Mouse (Mus musculus): Measurements from ENCODE around the gene A730071L15Rik. TPM values are rescaled to one million over a fixed set of nuclear protein-coding genes. Genes with fewer than 3 reads are reported as not detected.

A730071L15Rik gene
- total RNA-seq (2021), result under 1 TPM in 1 of 2 experiments, not detected in 1; 0.21 TPM
- long read RNA-seq, experiment 1, result 0 reads
- long read RNA-seq, experiment 2, result 0 reads

DNA sequence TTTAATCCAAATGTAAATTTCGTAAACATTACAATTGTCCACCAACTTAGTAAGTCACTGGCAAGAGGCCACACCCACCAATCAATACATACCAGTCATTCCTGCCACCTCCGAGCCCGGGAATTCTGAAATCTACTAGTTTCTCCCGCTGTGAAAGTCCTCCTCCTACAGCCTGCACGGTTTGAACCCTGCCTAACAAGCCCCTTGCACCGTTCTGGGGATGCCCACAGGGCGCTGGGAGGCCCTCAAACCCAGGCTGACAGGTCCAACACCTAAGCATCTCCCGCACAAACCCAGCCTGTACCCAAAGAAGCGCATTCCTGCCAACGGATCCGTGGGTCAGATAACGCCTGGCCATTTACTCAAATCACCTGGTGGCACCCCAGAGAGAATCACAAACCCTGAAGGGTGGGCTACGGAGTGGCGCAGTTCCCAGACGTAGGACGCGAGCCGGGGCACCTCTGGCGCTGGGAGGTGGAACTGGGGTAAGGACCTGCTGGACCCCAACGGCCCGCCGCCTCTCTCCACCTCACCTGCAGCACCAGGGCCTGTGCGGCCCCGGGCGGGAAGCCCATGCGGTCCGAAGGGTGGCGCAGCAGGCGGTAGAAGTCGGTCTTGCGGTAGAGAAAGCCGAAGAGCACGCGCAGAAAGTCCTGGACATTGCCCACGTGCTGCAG is at the start of gene A730071L15Rik:
Gene A730071L15Rik (plus strand): TSS at position 620 of the 677 bp plus-strand sequence.
- intact Hi-C loops (cut with DNase I; ENCODE audit: low total_unique reads), result no loop called here
- no peak for DNase-seq

DNA sequence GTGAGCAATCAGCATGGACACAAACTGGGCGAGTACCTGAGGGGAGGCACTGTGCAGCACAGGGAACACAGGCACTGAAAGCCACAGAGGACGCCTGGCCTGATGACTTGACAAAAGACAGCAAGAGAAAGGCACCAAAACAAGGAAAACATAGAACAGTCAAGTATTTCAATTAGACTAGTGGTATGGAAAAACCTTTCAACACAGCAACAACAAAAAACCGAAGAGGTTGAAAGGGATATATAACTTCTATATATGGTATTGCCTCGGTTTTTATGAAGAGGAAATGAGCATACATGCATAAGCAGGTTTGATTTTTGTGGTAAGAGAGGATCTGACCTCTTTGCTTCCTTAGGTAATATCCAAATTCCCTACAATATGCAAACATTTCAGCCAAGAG is 47.0 kb upstream of the A730071L15Rik start:
- intact Hi-C loops (cut with DNase I; ENCODE audit: low total_unique reads), result no loop called here
- no peak for DNase-seq

DNA sequence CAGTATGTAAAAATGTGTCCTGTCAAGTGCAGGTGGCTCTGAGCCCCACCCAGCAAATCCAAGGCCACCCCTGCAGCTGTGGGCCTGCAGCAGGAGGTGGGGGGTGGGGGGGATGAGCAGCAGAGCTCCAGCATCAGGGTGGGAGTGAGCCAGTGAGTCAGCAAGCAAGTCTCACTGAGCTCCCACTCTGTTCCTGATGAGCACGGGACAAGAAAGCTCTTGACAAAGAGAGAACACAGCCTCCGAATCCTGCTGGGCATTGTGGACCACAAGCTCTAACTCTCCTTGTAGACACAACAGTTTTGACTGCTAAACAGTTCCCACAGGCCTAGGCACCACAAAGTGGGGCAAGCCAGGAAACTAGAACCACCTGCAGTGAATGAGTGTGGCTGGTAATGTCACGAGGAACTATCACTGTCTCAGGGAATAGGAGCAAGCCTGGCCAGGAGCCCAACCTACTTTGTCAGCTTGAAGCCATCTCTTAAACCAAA is 45.6 kb upstream of the A730071L15Rik start:
- intact Hi-C loops (cut with DNase I; ENCODE audit: low total_unique reads), result no loop called here
- DNase-seq, result no peak

DNA sequence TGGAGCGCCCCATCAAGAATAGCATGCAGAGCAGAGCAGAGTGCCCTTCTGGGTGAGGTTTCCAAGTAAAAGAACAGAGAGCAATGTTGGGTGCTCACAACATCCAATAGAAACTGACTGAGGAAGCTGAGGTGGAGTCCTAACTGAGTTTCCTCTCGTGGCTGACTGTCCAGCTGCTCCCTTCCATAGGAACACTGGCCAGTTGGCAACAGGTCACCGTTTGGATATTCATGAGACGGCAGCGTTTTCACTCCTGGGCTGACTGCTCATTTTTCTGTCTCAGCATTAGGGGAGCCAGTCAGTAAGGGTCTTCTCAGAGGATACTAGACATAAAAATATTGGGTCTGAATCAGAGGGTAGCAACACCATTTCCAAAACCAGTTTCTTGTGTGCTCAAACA is 43.2 kb upstream of the A730071L15Rik start:
- intact Hi-C loops (cut with DNase I; ENCODE audit: low total_unique reads), result no loop called here
- DNase-seq, result peak; percentile 53

DNA sequence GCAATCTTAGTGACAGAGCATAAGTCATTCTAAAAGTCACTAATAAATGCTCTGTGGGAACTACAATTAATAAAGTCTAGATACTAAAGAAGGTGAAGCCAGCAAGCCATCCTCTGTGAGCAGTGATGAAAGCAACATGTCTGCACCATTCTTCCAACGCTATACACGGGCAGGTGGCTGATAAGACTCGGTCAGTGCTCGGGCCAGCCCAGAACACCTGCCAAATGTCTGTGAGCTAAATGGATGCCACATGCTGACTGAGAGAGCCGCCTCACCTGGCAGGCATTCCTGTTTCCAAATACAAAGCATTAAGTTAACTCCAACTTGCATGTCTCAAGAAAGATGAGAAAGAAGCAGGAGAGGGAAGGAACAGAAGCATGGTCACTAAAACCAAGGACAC is 42.7 kb upstream of the A730071L15Rik start:
- no peak for DNase-seq
- intact Hi-C loops (cut with DNase I; ENCODE audit: low total_unique reads), result no loop called here

DNA sequence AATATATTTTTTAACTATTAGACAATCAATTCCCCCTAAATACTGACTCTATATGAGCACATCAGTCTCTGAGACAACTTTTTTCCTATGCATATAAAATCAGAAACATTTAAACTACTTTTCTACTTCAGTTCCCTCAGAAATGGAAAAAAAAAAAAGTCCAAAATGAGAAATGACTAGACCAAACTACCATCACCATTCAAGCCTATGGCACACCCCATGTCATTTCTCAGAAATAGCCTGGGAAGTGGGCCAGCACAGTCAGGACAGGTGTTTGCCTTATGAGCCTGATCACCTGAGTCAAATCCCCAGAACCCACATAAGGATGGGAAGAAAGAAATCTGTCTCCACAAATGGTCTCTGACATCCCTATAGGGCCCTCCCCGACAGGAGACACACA is 41.3 kb upstream of the A730071L15Rik start:
- no peak for DNase-seq
- intact Hi-C loops (cut with DNase I; ENCODE audit: low total_unique reads), result no loop called here

DNA sequence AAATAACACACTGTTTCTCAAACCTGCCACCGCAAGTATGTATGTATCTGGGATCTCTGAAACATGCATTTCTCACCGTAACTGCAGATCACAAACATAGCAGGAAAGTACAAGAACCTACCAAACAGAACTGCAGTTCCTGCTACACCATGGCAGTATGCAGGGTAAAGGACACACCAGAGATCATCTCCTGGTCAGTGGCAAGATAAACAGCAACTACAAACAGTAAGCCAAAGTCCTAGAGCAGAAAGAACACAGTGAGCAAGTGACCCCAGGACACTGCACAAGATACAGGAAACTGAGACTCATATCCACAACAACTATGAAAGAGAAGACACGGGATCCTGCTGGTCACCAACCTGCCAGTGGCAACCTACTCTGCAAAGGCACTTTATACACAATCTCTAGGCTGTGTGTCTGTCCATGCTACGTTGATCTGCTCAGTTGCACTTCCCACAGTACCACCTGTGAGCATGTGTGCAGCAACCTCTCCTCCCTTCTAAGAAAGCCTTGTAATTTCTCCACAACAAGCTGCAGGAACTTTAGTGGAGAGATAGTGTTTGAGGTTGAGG is 40.0 kb upstream of the A730071L15Rik start:
- intact Hi-C loops (cut with DNase I; ENCODE audit: low total_unique reads), result no loop called here
- no peak for DNase-seq

DNA sequence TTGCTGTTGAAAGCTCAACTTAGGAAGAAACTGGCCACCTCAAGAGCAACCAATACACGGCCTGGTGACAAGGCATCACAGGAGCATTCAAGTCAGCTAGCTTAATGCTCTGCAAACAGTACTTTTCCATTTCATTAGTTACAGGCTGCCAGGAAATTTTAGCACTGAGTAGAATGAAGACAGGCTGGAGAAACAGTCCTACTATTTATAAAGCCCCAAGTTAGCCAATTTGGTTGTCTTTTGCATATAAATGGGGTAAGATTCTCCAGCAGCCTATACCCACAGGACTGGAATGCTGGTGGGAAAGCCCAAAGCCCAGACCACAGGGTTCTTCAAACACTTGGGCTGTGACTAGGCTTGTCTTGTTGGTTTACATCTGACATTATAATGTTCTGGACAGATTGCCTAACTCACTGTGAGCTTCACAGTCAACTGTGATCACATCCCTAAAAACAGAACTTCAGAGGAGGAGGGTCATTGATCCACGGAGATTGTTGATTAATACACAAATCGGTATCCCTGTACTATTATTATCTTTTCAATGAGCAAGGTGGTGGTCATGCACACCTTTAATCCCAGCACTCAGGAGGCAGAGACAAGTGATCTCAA is 39.1 kb upstream of the A730071L15Rik start:
- intact Hi-C loops (cut with DNase I; ENCODE audit: low total_unique reads), result no loop called here
- DNase-seq, result no peak

DNA sequence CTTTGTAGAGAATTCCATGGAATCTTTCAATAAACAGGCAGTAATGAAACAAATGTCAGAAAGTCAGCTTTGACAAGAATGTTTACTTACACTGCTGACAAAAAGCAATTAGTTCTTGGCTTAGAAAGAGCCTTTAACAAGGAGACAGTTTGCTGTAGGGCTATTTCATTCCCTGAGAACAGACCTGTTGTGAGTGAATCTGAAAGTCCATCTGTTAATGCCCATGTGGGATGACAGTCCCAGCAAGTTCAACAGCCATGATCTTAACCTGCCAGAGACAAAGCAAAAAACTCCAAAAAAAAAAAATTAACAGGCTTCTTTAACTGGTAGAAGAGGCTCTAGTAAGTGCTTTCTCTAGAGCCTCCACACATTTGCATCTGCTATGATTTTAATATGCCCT is 38.3 kb upstream of the A730071L15Rik start:
- intact Hi-C loops (cut with DNase I; ENCODE audit: low total_unique reads), result no loop called here
- no peak for DNase-seq

DNA sequence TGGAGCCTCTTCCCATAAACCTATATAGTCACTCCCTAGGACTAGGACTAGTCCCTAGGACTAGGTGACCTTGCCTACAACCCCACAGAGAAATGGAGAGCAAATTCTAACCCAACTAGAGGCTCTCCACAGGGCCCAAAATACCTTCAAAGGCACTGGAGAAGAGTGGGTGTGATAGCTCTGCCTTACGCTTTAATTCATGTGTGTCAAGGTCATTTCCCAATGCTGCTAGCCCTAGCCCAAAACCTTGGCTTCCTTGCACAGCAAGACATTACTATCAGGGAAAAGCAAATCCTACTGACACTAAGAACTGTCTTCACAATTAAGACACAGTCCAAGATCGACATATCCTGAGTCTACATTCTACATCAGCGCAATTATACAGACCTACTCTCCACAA is 36.8 kb upstream of the A730071L15Rik start:
- no peak for DNase-seq
- intact Hi-C loops (cut with DNase I; ENCODE audit: low total_unique reads), result no loop called here

DNA sequence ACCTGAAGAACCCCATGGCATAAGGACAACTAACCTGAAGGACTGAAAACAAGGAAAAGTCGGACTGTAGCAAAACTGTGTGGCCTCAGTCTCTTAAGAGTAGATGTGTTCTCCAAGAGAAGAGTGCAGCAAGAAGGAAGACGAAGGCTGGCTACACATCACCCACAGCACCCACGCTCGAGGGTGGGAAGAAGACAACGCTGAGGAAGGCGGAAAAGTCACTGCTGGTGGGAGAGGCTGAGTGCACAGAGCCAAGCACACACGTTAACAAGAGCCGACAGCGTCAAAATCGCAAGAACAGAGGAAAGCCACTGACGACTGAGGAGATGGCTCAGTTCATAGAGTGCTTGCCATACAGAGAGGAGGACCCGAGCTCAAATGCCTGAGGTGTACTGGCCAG is 36.1 kb upstream of the A730071L15Rik start:
- no peak for DNase-seq
- intact Hi-C loops (cut with DNase I; ENCODE audit: low total_unique reads), result no loop called here

DNA sequence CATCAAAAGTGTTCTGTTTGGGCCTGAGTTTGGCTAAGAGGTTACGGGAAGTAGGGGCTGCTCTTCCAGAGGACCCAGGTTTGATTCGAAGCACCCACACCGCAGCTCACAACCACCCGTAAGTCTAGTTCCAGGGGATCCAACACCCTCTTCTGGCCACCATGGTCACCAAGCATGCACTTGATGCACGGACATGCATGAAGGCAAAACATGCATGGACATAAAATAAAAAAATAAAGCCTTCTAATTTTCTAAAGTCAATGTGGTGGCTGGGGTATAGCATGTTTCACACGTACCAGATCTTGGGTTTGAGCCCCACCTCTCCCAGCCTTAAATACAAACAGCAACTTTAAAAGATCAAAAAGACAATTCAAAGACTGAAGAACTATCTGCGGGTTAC is 35.0 kb upstream of the A730071L15Rik start:
- intact Hi-C loops (cut with DNase I; ENCODE audit: low total_unique reads), result no loop called here

DNA sequence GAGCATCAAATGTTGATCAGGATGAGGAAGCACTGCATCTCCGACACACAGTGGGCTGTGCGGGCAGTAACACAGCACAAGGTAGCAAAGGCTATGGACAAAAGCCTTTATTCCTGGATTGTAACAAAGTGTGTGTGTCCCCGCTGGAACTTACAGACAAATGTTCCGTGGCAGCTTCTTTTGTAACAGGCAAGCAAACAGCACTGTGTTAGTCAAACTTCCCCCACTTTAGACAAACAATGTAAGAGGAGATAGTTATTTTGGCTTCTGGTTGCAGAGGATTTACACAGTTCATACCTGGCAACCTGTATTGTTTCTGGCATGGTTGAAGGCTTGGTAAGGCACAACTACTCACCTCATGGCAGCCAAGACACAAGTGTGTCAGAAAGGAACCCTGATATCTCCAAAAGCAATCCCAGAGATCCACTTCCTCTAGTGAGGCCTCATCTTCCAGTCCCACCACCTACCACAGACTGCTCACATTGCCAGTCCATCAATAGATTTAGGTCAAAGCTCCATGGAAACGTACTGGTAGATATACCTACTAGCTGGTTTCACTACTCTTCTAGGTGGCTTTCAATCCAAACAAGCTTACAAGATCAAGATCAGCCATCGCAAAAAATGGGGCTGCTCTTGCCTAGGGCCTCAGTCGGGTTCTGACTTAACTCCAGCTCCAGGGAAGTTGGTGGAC is 34.3 kb upstream of the A730071L15Rik start:
- DNase-seq, result no peak
- intact Hi-C loops (cut with DNase I; ENCODE audit: low total_unique reads), result no loop called here

More for the DNA sequence above, 35.0 kb upstream of the A730071L15Rik start:
- DNase-seq, result no peak

DNA sequence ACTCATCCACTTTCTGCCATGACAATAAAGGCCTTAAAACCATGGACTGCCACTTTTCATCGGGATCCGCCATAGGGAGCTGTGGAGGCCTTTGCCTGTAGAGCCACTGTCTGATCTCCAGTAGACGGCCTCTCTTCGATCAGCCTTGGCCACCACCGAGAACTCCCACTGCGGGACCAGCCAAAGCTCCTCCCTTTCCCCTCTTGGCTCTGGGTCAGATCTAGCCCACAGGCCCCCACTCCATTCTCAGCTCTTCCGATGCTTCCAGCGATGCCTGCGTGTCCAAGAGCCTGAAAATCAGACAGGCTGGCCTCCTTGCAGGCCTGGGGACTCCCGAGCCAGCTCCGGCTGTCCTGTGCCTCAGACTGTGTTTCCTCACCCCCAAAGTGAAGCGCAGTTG is 33.5 kb upstream of the A730071L15Rik start:
- intact Hi-C loops (cut with DNase I; ENCODE audit: low total_unique reads), result no loop called here
- peak; percentile 11 for DNase-seq

DNA sequence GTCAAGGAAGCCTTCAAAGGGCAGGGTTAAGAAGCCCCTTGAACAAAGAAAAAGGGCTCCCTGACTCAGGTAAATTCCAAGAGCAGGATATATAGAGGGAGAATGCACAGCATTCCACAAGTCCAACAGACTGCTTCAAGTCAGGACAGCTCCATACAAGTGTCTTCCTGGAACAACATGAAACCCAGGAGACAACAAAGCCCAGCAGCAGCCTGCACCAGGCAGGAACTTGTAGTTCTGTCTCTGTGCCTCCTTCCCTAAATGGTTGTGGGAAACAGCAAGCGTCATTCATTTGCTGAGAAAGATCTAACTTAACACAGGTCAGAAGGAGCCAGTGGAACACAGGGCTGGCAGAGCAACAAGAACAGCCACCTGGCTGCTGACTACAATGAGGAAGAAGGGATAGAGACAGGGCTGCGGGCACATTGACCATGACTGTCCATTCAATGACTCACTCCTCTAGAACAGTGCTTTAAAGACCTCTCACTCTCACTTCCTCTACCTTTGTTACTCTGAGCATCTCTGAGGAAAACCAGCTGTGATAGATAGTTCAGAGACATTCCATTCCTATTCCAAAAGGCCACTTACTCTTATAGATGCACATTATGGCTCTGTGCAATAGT is 30.7 kb upstream of the A730071L15Rik start:
- DNase-seq, result no peak
- intact Hi-C loops (cut with DNase I; ENCODE audit: low total_unique reads), result no loop called here

DNA sequence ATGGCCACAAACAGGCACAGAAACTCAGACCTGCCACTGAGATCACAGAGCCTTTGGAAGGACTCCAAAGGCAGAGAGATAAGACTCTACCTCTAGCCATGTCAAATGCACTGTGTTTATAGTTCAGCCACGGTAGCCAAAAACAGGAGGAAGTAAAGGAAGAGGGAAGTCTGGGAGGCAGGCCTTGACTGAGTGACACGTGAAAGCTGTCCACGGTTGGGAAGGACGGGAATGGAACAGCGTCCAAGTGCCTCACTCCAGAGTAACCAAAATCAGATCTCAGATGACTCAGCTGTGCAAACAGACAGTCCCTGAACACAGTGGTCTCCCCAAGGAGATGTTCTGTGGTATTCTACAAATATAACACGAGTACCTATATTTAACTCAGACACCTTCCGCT is 25.1 kb upstream of the A730071L15Rik start:
- no peak for DNase-seq
- intact Hi-C loops (cut with DNase I; ENCODE audit: low total_unique reads), result no loop called here

DNA sequence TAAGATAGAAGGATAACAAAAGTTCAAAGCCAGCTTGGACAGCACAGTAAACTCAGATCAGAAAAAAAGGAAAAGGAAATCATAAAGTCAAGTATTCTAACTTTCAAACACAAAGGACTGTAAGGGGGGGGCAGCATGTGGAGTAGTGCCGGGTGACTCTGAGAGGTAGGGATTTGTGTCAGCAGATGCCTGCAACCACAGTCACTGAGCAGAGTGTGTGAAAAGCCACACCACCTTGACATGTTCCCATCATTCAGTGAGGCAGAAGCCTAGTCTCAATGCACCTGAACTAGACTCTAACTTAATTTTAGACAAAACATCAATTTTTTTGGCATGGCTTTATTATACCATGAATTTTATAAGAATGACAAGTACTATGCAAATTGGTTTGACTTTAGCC is 24.3 kb upstream of the A730071L15Rik start:
- DNase-seq, result no peak
- intact Hi-C loops (cut with DNase I; ENCODE audit: low total_unique reads), result no loop called here

DNA sequence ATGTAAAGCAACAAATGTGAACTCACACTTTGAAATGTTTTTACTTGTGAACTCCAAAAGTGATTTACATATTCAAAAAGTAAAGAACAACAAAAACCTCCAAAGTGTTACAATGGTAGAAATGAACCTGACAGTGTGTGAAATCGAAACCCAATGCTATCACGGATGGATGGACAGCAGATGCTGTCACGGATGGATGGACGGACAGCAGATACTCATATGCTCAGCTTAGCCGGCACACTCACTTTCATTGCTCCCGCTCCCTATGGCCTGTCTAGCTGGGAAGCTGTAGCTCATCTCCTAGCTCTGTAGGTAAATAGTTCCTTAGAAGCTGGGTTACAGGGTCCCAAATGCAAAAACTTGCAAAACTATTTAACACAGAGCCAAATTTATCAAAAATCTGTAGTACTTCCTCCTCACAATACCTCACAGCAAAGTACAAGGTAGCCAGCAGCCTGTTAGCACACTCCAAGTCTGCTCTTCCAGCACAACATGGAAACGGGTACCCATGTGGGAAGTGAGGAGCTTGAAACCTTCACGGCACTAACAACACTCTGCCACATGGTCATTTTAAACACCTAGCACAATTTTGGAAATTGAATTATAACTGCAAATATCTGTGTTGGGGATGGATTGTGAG is 21.9 kb upstream of the A730071L15Rik start:
- no peak for DNase-seq
- intact Hi-C loops (cut with DNase I; ENCODE audit: low total_unique reads), result no loop called here

DNA sequence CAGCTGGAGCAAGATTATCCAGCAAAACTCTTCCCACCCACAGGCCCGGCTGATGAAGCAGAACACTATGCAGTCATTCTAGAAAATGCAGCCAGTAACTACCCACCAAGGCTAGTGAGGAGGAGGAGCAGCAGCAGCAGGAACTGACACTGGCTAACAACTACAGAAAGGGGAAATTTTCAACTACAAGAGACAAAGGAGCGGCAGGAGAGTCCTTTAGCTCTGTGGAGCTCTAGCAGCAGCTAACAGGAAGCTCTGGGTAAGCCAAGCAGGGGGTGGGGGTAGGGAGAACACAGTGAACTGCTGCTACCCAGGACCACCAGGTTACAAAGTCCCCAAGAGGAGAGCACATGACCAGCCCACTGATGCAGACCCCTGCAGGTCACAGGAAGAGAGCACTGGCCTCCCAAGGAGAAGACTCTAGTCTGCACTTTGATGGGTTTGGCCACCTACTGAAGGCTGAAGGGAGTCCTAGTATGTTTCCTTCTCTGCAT is 21.1 kb upstream of the A730071L15Rik start:
- DNase-seq, result no peak
- intact Hi-C loops (cut with DNase I; ENCODE audit: low total_unique reads), result no loop called here

All from gastrocnemius, postnatal 14 days (tissue).